Mouse (Mus musculus): Measurements from ENCODE around the gene Nol7. TPM values are rescaled to one million over a fixed set of nuclear protein-coding genes. Genes with fewer than 3 reads are reported as not detected.

Gene Nol7
- total RNA-seq, 1 experiment = 122 TPM

GRCm38 (mm10) chr13:43443706-43444105 is 45.5 kb downstream of the Nol7 start:
- Histone ChIP-seq H3K9ac (ENCODE audit: insufficient read depth, low read depth, low read length, poor library complexity, severe bottlenecking) (no peak overlapping the region), H3K4me3 (ENCODE audit: insufficient read depth in 1 of 2, low read depth in 1 of 2, low read length in 2 of 2, poor library complexity in 1 of 2, severe bottlenecking in 1 of 2) (no peak overlapping the region), H3K27ac (ENCODE audit: insufficient read depth, low read depth, low read length, poor library complexity, severe bottlenecking) (no peak overlapping the region), H3K4me1 (ENCODE audit: control insufficient read depth in 2 of 2, insufficient read depth in 2 of 2, low read length in 2 of 2, poor library complexity in 1 of 2) (peaks cover 0 to 4% of the 10 kb centered on the region in 2 experiments; a peak in 1 of 4 replicates), H3K36me3 (ENCODE audit: control insufficient read depth, insufficient read depth, low read length, poor library complexity, severe bottlenecking) (no peaks in the 10 kb centered on the region), H3K9me3 (ENCODE audit: control insufficient read depth, insufficient read depth, low read depth, low read length) (no peaks in the 10 kb centered on the region)
- no peak for DNase-seq (ENCODE audit: low read depth, low spot score)
- TF ChIP-seq CHD2 (IDR thresholded peaks at IDR 0.05; ENCODE audit: low read depth, low read length) = no peak
- TF ChIP-seq MAFK (IDR thresholded peaks at IDR 0.05; ENCODE audit: insufficient read depth, low read depth, low read length) = no peak
- no peak for TF ChIP-seq ZC3H11A (IDR thresholded peaks at IDR 0.05; ENCODE audit: borderline replicate concordance, low read depth, low read length)
- in situ Hi-C loops (cut with MboI; ENCODE audit: low sequenced_read_pairs in 2 of 2, unreplicated experiment in 2 of 2) = no loop called here

- in situ Hi-C loops (cut with MboI; ENCODE audit: low sequenced_read_pairs in 2 of 2, unreplicated experiment in 2 of 2) = no loop called here
- Histone ChIP-seq H3K4me1 (ENCODE audit: control insufficient read depth in 2 of 2, insufficient read depth in 2 of 2, low read length in 2 of 2, poor library complexity in 1 of 2) (peaks cover 0 to 2% of the 10 kb centered on the region in 2 experiments; a peak in 1 of 4 replicates), H3K9me3 (ENCODE audit: control insufficient read depth, insufficient read depth, low read depth, low read length) (no peaks in the 10 kb centered on the region), H3K4me3 (ENCODE audit: insufficient read depth in 1 of 2, low read depth in 1 of 2, low read length in 2 of 2, poor library complexity in 1 of 2, severe bottlenecking in 1 of 2) (no peak overlapping the region), H3K27ac (ENCODE audit: insufficient read depth, low read depth, low read length, poor library complexity, severe bottlenecking) (no peak overlapping the region), H3K36me3 (ENCODE audit: control insufficient read depth, insufficient read depth, low read length, poor library complexity, severe bottlenecking) (no peaks in the 10 kb centered on the region), H3K9ac (ENCODE audit: insufficient read depth, low read depth, low read length, poor library complexity, severe bottlenecking) (no peak overlapping the region)
- DNase-seq (ENCODE audit: low read depth, low spot score) = no peak
- TF ChIP-seq MAFK (IDR thresholded peaks at IDR 0.05; ENCODE audit: insufficient read depth, low read depth, low read length) (no peak), HCFC1 (IDR thresholded peaks at IDR 0.05; ENCODE audit: borderline replicate concordance, insufficient read depth, low read length) (no peak), ZC3H11A (IDR thresholded peaks at IDR 0.05; ENCODE audit: borderline replicate concordance, low read depth, low read length) (no peak), ZNF384 (IDR thresholded peaks at IDR 0.05; ENCODE audit: low read depth, low read length) (no peak), CHD2 (IDR thresholded peaks at IDR 0.05; ENCODE audit: low read depth, low read length) (no peak)
These were observed 46.5 kb downstream of the Nol7 start for GRCm38 (mm10) chr13:43444717-43445116.

- in situ Hi-C loops (cut with MboI; ENCODE audit: low sequenced_read_pairs in 2 of 2, unreplicated experiment in 2 of 2) = no loop called here
- Histone ChIP-seq H3K9me3 (ENCODE audit: control insufficient read depth, insufficient read depth, low read depth, low read length) (no peaks in the 10 kb centered on the region), H3K4me3 (ENCODE audit: insufficient read depth in 1 of 2, low read depth in 1 of 2, low read length in 2 of 2, poor library complexity in 1 of 2, severe bottlenecking in 1 of 2) (no peak overlapping the region), H3K27ac (ENCODE audit: insufficient read depth, low read depth, low read length, poor library complexity, severe bottlenecking) (no peak overlapping the region), H3K9ac (ENCODE audit: insufficient read depth, low read depth, low read length, poor library complexity, severe bottlenecking) (no peak overlapping the region), H3K36me3 (ENCODE audit: control insufficient read depth, insufficient read depth, low read length, poor library complexity, severe bottlenecking) (no peaks in the 10 kb centered on the region), H3K4me1 (ENCODE audit: control insufficient read depth in 2 of 2, insufficient read depth in 2 of 2, low read length in 2 of 2, poor library complexity in 1 of 2) (no peaks in the 10 kb centered on the region)
- DNase-seq (ENCODE audit: low read depth, low spot score) = no peak
- TF ChIP-seq ZNF384 (IDR thresholded peaks at IDR 0.05; ENCODE audit: low read depth, low read length) (no peak), HCFC1 (IDR thresholded peaks at IDR 0.05; ENCODE audit: borderline replicate concordance, insufficient read depth, low read length) (no peak), MAFK (IDR thresholded peaks at IDR 0.05; ENCODE audit: insufficient read depth, low read depth, low read length) (no peak), ZC3H11A (IDR thresholded peaks at IDR 0.05; ENCODE audit: borderline replicate concordance, low read depth, low read length) (no peak), CHD2 (IDR thresholded peaks at IDR 0.05; ENCODE audit: low read depth, low read length) (no peak)
These were observed 47.6 kb downstream of the Nol7 start for GRCm38 (mm10) chr13:43445754-43446153.

- H3K36me3 ChIP-seq (ENCODE audit: control insufficient read depth, insufficient read depth, low read length, poor library complexity, severe bottlenecking) = no peaks in the 10 kb centered on the region
- H3K27ac ChIP-seq (ENCODE audit: insufficient read depth, low read depth, low read length, poor library complexity, severe bottlenecking) = no peak overlapping the region
- no peak overlapping the region for H3K9ac ChIP-seq (ENCODE audit: insufficient read depth, low read depth, low read length, poor library complexity, severe bottlenecking)
- TF ChIP-seq ZNF384 (IDR thresholded peaks at IDR 0.05; ENCODE audit: low read depth, low read length) (no peak), ZC3H11A (IDR thresholded peaks at IDR 0.05; ENCODE audit: borderline replicate concordance, low read depth, low read length) (no peak), CHD2 (IDR thresholded peaks at IDR 0.05; ENCODE audit: low read depth, low read length) (no peak), MAFK (IDR thresholded peaks at IDR 0.05; ENCODE audit: insufficient read depth, low read depth, low read length) (no peak), HCFC1 (IDR thresholded peaks at IDR 0.05; ENCODE audit: borderline replicate concordance, insufficient read depth, low read length) (no peak)
- H3K4me1 ChIP-seq (ENCODE audit: control insufficient read depth in 2 of 2, insufficient read depth in 2 of 2, low read length in 2 of 2, poor library complexity in 1 of 2) = no peaks in the 10 kb centered on the region
- no peaks in the 10 kb centered on the region for H3K9me3 ChIP-seq (ENCODE audit: control insufficient read depth, insufficient read depth, low read depth, low read length)
- no peak overlapping the region for H3K4me3 ChIP-seq (ENCODE audit: insufficient read depth in 1 of 2, low read depth in 1 of 2, low read length in 2 of 2, poor library complexity in 1 of 2, severe bottlenecking in 1 of 2)
- in situ Hi-C loops (cut with MboI; ENCODE audit: low sequenced_read_pairs in 2 of 2, unreplicated experiment in 2 of 2) = no loop called here
- no peak for DNase-seq (ENCODE audit: low read depth, low spot score)
These were observed 49.5 kb downstream of the Nol7 start for GRCm38 (mm10) chr13:43447721-43448120.

- Histone ChIP-seq H3K4me3 (ENCODE audit: insufficient read depth in 1 of 2, low read depth in 1 of 2, low read length in 2 of 2, poor library complexity in 1 of 2, severe bottlenecking in 1 of 2) (no peak overlapping the region), H3K9ac (ENCODE audit: insufficient read depth, low read depth, low read length, poor library complexity, severe bottlenecking) (no peak overlapping the region), H3K4me1 (ENCODE audit: control insufficient read depth in 2 of 2, insufficient read depth in 2 of 2, low read length in 2 of 2, poor library complexity in 1 of 2) (0 out of 4 replicates have a peak, but pooled peaks cover 0 to 3% of the 10 kb centered on the region in 2 experiments), H3K27ac (ENCODE audit: insufficient read depth, low read depth, low read length, poor library complexity, severe bottlenecking) (no peak overlapping the region), H3K9me3 (ENCODE audit: control insufficient read depth, insufficient read depth, low read depth, low read length) (no peaks in the 10 kb centered on the region), H3K36me3 (ENCODE audit: control insufficient read depth, insufficient read depth, low read length, poor library complexity, severe bottlenecking) (no peaks in the 10 kb centered on the region)
- no peak for DNase-seq (ENCODE audit: low read depth, low spot score)
- in situ Hi-C loops (cut with MboI; ENCODE audit: low sequenced_read_pairs in 2 of 2, unreplicated experiment in 2 of 2) = no loop called here
- TF ChIP-seq ZNF384 (IDR thresholded peaks at IDR 0.05; ENCODE audit: low read depth, low read length) (no peak), MAFK (IDR thresholded peaks at IDR 0.05; ENCODE audit: insufficient read depth, low read depth, low read length) (no peak), HCFC1 (IDR thresholded peaks at IDR 0.05; ENCODE audit: borderline replicate concordance, insufficient read depth, low read length) (no peak)
These were observed 52.5 kb downstream of the Nol7 start for GRCm38 (mm10) chr13:43450686-43451085.
